Mouse (Mus musculus) kidney, adult 2 months (tissue): ENCODE data around the gene Mgst2.

Experiments
- CTCF ChIP-seq: fragments of 200-500 bp; conservative IDR thresholded peaks from 2 replicates; pipeline ENCODE4 v1.5.1; 2011; ENCODE audit warnings: low read depth, mild to moderate bottlenecking, control low read depth, low read length, moderate library complexity, mixed read lengths; ENCODE audit not compliant: insufficient read depth, insufficient read length
- POLR2A ChIP-seq: fragments of 200-500 bp; IDR thresholded peaks from one replicate; pipeline ENCODE4 v1.6.1; 2011; ENCODE audit warnings: low read depth, low read length, control low read depth

DNA sequence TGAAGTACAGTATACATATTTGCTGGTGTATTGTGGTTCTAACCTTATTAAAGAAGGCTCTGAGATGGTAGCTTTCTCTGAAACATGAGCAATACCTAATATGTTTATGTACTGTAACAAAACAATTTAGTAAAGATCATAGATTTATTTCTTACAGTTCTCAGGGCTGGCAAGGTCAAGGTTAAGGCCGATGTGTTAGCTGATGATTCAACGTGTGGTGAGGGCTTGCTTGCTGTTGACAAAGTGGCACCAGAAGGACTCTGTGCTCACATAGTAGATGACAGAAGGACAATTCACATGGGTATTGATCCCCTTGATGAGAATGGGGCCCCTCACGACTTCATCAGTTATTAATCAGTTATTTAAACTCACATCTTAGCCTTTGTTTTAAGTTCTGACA is 32.4 kb upstream of the Mgst2 start:
- TF ChIP-seq CTCF (no peak), POLR2A (no peak)
